Mouse (Mus musculus) liver, embryonic 15.5 days (tissue): Measurements from ENCODE around the gene Prss36. TPM values are rescaled to one million over a fixed set of nuclear protein-coding genes. Genes with fewer than 3 reads are reported as not detected.

Experiments
- ATAC-seq: fragments of 200-750 bp; cut with Nextera tagmentation; 2 replicates; pipeline ENCODE4 v1.8.0; 2017; ENCODE audit warnings: moderate number of reproducible peaks, mild to moderate bottlenecking, moderate library complexity; ENCODE audit not compliant: insufficient read depth
- H3K27ac ChIP-seq: fragments of 300-500 bp; sonication (generic); replicated peaks from 2 replicates; pipeline ENCODE4 v1.5.1; 2015; ENCODE audit warnings: mild to moderate bottlenecking, inconsistent platforms
- H3K27me3 ChIP-seq: fragments of 300-500 bp; sonication (generic); 2 replicates; pipeline ENCODE4 v1.6.1; 2015; ENCODE audit warnings: mild to moderate bottlenecking, inconsistent platforms
- H3K36me3 ChIP-seq: fragments of 300-500 bp; sonication (generic); replicated peaks from 2 replicates; pipeline ENCODE4 v1.6.1; 2015; ENCODE audit warnings: moderate library complexity, mild to moderate bottlenecking, inconsistent platforms
- H3K4me1 ChIP-seq: fragments of 300-500 bp; sonication (generic); replicated peaks from 2 replicates; pipeline ENCODE4 v1.6.1; 2015; ENCODE audit warnings: inconsistent platforms
- H3K4me2 ChIP-seq: fragments of 300-500 bp; sonication (generic); 2 replicates; pipeline ENCODE4 v1.6.1; 2015; ENCODE audit warnings: moderate library complexity, mild to moderate bottlenecking, inconsistent platforms
- H3K4me3 ChIP-seq: fragments of 300-500 bp; sonication (generic); replicated peaks from 2 replicates; pipeline ENCODE4 v1.5.1; 2015; ENCODE audit warnings: mild to moderate bottlenecking, inconsistent platforms
- H3K9ac ChIP-seq: fragments of 300-500 bp; sonication (generic); 2 replicates; pipeline ENCODE4 v1.6.1; 2015; ENCODE audit warnings: moderate library complexity, mild to moderate bottlenecking, inconsistent platforms
- H3K9me3 ChIP-seq: fragments of 300-500 bp; sonication (generic); replicated peaks from 2 replicates; pipeline ENCODE4 v1.6.1; 2016; ENCODE audit warnings: inconsistent platforms
- WGBS: fragments of 180-500 bp; shearing (Covaris S2); methylation state at CpG from one replicate; pipeline ENCODE4 v1.1.7; 2015; ENCODE audit warnings: mixed read lengths; ENCODE audit not compliant: insufficient replicate concordance; 5-methylcytosine and 5-hydroxymethylcytosine counted together
- polyA plus RNA-seq: library from polyadenylated mRNA; unstranded; fragments of >200 nt; fragmentation: Nextera tagmentation; extraction: Ambion mirVana; gene quantifications from 2 replicates; pipeline ENCODE4 v1.2.1, GENCODE M21; 2015

Gene Prss36
- polyA plus RNA-seq: 2.7 and 3.3 TPM in 2 replicates

DNA sequence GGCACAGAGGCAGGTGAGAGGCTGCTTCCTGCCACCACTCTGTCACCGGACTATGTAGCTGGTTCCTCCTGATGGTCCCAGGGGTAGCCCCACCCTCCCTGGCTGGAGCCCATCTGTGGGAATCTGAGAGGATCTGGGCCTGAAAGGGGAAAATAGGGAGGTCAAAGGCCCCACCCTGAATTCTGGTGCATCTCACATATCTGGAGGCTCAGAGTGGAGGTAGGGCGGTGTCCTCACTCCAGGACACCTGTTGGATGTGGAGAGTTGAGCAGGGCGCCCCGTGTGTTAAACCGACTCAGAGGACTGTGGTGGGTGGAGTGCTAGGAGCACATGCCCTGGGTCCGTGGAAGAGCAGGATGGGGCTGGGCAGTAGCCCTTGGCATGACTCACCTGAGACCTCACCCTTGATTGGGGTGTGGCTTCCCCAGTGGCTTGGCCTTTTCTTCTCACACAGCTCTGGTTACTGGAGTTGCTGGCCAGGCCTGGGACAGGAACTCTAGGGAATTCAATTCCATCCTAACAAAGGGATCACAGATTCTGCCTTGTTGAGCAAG lies at the start of gene Prss36:
Gene Prss36, minus strand, starts transcription at position 256 of the 554 bp plus-strand sequence.
- Histone ChIP-seq H3K9ac (no peak within 1 kb of the TSS), H3K4me1 (no peaks in the 10 kb centered on the region; the same call in 1 of the 2 replicates), H3K27me3 (peaks cover 48% of the 10 kb centered on the region), H3K27ac (no peak within 1 kb of the TSS), H3K4me3 (no peak within 1 kb of the TSS), H3K9me3 (no peaks in the 10 kb centered on the region), H3K36me3 (no peaks in the 10 kb centered on the region), H3K4me2 (no peak within 1 kb of the TSS)
- 63% methylated on average over 6 of the region's 6 CpGs for WGBS
- no peak for ATAC-seq

DNA sequence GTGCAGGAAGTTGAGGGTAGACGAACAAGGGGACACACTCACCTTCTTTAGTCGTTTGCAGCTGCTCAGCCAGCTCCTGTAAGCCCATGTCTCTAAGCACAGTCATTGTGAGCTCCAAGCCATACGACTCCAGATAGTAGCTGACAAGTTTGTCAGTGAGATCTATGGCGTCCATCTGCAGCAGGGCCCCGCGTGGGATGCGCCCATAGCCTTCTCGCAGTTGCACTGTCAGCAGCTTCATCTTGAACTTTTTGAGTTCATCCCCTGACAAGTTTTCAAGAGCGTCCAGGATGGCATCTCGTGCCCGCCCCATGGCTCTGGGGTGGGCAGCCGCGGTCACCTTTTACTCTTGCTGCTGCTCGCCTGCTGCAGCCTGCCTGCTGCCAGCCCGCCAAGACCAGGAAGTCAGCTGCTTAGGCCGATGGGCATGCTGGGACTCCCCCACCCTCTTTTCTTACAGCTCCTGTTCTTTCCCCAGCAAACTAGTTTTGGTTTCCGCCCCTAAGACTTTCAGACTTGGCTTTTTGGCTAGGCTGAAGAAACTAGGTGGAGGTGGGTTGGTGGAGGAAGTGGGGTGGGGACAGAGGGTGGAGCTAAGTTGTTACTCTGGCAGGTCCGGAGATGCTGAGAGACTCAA lies 46.9 kb upstream of the Prss36 start, which contains the start of gene Pycard:
Gene Pycard, minus strand, starts transcription at position 527 of the 637 bp plus-strand sequence.
- H3K27ac ChIP-seq: peak within 1 kb of the TSS; percentile 30
- WGBS: 3% methylated on average over 18 of the region's 18 CpGs
- peaks cover 28% of the 10 kb centered on the region for H3K36me3 ChIP-seq

DNA sequence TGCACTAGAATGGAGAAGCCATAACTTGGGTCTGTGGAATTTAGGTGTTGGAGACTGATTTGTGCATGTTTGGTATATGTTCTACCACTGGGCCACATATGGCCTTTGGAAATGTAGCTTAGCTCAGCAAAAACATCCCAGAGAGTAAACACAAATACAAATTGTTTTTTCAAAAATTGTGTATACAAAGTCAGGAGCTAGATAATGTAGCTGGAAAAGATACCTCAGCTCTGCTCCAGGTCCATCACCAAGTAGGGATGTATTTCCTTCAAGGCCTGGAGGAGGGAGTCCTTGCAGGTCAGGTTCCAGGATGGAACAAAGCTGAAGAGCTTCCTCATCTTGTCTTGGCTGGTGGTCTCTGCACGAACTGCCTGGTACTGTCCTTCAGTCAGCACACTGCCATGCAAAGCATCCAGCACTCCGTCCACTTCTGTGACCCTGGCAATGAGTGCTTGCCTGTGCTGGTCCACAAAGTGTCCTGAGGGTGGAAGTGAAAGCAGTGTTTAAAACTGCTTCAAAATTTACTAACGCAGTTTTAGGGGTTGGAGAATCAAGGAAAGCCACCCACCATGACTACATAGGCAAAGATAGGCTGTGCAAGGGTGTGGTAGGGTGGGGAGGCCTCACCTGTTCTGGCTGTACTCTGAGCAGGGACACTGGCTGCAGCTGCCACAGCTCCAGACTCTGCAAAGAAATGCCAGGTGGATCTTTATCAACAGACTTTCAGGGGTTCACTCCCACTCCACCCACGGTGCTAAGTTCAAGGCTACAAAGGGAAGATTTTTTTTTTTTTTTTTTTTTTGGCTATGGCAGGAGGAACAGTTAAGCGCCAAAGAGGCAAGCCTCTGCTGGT lies 46.2 kb upstream of the Prss36 start:
- peak overlapping the region; percentile 74 for H3K4me2 ChIP-seq
- peak; percentile 26 for ATAC-seq
- H3K4me3 ChIP-seq: peak overlapping the region; percentile 51
- H3K27me3 ChIP-seq: no peaks in the 10 kb centered on the region
- no peaks in the 10 kb centered on the region for H3K9me3 ChIP-seq
- peaks cover 35% of the 10 kb centered on the region for H3K36me3 ChIP-seq
- 21% methylated on average over 5 of the region's 5 CpGs for WGBS
- peaks cover 39% of the 10 kb centered on the region for H3K4me1 ChIP-seq
- peak overlapping the region; percentile 39; the same call in 1 of the 2 replicates for H3K9ac ChIP-seq
- H3K27ac ChIP-seq: no peak overlapping the region

More for the DNA sequence above, 46.9 kb upstream of the Prss36 start, which contains the start of gene Pycard:
- Histone ChIP-seq H3K4me3 (peak within 1 kb of the TSS; percentile 51), H3K9me3 (no peaks in the 10 kb centered on the region), H3K27me3 (no peaks in the 10 kb centered on the region), H3K9ac (peak within 1 kb of the TSS; percentile 39), H3K4me1 (peaks cover 39% of the 10 kb centered on the region), H3K4me2 (peak within 1 kb of the TSS; percentile 74)
- peak; percentile 58; the same call in 1 of the 2 replicates for ATAC-seq

DNA sequence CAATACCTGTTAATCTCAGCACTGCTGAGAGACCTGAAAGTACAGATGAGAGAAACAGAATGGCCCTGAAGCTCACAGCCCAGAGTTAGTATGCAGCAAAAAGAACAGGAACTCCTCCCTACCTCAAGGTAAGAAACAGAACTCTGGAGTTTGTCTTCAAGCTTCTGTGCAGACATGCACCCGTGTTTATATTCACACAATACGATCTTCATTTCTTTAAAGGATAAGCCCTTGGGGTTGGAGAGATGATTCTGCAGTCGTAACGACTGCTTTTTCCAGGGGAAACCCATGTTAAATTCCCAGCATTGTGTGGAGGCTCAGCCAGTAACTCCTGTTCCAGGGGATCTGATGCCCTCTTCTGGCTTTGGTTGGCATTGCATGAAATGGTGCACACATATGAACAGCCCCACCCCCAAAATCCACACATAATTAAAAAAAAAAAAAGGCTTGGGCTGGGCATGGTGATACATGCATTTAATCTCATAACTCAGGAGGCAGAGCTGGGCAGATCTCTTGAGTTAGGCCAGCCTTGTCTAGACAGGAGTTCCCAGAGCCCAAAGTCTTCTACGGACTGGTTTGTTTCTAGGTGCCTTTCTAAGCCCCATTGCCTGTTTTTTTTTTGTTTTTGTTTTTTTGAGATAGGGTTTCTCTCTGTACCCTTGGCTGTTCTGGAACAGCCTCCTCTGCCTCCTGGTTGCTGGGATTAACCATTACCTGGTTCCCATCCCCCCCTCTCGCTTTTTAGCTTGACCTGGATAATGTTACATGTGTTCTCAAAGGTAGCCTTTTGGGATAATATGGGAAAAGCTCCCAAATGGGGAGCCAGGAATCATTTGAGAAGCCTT lies 45.3 kb upstream of the Prss36 start:
- peak overlapping the region; percentile 14; the same call in 1 of the 2 replicates for H3K27ac ChIP-seq
- H3K4me2 ChIP-seq: peak overlapping the region; percentile 74
- H3K9ac ChIP-seq: no peak overlapping the region
- peak; percentile 51; the same call in 1 of the 2 replicates for ATAC-seq
- H3K36me3 ChIP-seq: peaks cover 44% of the 10 kb centered on the region
- WGBS: 43% methylated on average over 6 of the region's 6 CpGs
- H3K4me3 ChIP-seq: no peak overlapping the region
- H3K9me3 ChIP-seq: no peaks in the 10 kb centered on the region
- H3K27me3 ChIP-seq: no peaks in the 10 kb centered on the region
- peaks cover 39% of the 10 kb centered on the region for H3K4me1 ChIP-seq

DNA sequence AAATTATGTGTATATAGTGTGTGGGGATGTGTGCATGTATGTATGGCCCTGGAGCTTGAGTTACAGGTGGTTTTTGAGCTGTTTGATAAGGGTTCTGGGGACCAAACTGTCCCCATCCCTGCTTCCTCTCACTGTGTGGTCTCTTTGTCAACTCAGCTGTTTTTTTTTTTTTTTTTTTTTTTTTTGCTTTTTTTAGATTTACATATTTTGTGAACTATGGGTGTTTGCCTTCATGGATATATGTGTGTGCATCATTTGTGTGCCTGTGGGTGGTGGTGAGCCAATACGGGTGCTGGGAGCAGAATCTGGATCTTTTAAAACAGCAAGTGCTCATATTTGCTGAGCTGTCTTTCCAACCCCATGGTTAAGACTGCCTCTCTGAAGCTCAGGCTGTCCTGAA lies 42.4 kb upstream of the Prss36 start:
- Histone ChIP-seq H3K9me3 (no peaks in the 10 kb centered on the region), H3K27ac (no peak overlapping the region), H3K9ac (no peak overlapping the region), H3K4me2 (no peak overlapping the region), H3K27me3 (no peaks in the 10 kb centered on the region), H3K4me3 (no peak overlapping the region), H3K36me3 (peaks cover 73% of the 10 kb centered on the region), H3K4me1 (peaks cover 35% of the 10 kb centered on the region)
- 82% methylated on average over 1 of the region's 1 CpGs for WGBS
- ATAC-seq: no peak

DNA sequence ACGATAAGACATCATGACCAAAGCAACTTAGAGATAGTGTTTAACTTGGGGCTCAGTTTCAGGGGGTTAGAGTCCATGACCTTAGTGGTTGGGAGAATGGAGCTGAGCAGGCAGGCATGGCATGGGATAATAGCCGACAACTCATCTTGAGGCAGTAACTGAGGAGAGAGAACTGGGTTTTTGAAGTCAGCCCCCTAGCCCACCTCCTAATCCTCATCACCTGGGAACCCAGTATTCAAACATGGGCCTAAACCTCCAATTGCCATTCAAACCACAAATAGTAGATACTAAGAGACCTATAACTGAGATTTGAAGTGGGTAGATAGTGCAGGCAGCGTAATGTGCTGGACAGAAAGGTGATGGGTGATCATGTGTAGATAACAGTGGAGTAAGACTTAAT lies 34.1 kb upstream of the Prss36 start:
- Histone ChIP-seq H3K27ac (no peak overlapping the region), H3K4me1 (no peaks in the 10 kb centered on the region), H3K9me3 (no peaks in the 10 kb centered on the region), H3K27me3 (no peaks in the 10 kb centered on the region), H3K4me3 (no peak overlapping the region), H3K4me2 (no peak overlapping the region), H3K9ac (no peak overlapping the region), H3K36me3 (peaks cover 99% of the 10 kb centered on the region)
- 77% methylated on average over 3 of the region's 3 CpGs for WGBS
- no peak for ATAC-seq

DNA sequence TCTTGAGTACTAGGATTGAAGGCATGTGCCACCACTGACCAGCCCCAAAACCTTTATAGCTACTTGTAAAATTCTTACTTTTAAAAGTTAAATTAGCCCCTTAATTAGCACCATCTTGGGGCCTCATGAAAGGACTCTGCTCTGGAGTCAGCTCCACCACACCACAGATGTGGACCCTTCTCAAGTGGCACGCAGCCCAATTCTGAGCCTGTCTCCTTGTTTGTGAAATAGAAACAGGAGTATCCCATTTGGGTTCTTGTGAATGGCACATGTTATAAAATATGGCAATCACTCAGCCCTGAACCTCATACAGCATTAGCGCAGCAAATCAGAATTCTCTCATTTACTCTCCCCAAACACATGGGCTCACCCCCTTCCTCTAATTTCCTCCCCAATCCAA lies 32.3 kb upstream of the Prss36 start:
- 100% methylated on average over 2 of the region's 2 CpGs for WGBS
- no peak overlapping the region for H3K9ac ChIP-seq
- peaks cover 99% of the 10 kb centered on the region for H3K36me3 ChIP-seq
- H3K4me1 ChIP-seq: 0 out of 2 replicates have a peak, but pooled peaks cover 5% of the 10 kb centered on the region
- no peaks in the 10 kb centered on the region for H3K27me3 ChIP-seq
- no peak overlapping the region for H3K27ac ChIP-seq
- H3K4me2 ChIP-seq: no peak overlapping the region
- H3K9me3 ChIP-seq: no peaks in the 10 kb centered on the region
- ATAC-seq: no peak
- H3K4me3 ChIP-seq: no peak overlapping the region

DNA sequence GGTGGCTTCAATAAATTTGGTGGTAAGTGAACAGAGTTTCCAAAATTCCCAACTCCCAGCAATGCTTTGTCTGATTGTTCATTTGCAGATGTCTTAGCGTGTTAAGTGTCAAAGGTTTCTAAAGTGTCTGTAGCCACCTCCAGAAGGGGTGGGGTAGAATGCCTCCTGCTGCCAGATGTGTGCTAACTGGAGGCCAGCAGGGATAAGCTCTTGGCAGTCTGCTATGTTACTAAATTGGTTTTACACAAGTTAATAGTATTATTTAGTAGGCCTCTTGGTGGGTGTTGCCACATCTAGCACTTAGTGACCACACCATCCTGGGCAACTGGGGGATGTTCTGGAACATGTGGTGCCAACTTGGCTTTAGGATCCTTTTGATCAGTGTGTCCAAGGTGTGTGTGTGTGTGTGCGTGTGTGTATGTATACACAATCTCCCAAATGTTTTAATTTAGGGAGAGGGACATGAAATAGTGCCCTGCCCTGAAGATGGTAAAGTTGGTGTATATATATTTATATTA lies 27.9 kb upstream of the Prss36 start:
- no peak for ATAC-seq
- H3K4me2 ChIP-seq: no peak overlapping the region
- H3K9me3 ChIP-seq: no peaks in the 10 kb centered on the region
- no peaks in the 10 kb centered on the region for H3K27me3 ChIP-seq
- WGBS: 81% methylated on average over 2 of the region's 2 CpGs
- no peak overlapping the region for H3K9ac ChIP-seq
- no peak overlapping the region for H3K4me3 ChIP-seq
- H3K4me1 ChIP-seq: peaks cover 32% of the 10 kb centered on the region
- H3K36me3 ChIP-seq: peaks cover 98% of the 10 kb centered on the region
- H3K27ac ChIP-seq: no peak overlapping the region

DNA sequence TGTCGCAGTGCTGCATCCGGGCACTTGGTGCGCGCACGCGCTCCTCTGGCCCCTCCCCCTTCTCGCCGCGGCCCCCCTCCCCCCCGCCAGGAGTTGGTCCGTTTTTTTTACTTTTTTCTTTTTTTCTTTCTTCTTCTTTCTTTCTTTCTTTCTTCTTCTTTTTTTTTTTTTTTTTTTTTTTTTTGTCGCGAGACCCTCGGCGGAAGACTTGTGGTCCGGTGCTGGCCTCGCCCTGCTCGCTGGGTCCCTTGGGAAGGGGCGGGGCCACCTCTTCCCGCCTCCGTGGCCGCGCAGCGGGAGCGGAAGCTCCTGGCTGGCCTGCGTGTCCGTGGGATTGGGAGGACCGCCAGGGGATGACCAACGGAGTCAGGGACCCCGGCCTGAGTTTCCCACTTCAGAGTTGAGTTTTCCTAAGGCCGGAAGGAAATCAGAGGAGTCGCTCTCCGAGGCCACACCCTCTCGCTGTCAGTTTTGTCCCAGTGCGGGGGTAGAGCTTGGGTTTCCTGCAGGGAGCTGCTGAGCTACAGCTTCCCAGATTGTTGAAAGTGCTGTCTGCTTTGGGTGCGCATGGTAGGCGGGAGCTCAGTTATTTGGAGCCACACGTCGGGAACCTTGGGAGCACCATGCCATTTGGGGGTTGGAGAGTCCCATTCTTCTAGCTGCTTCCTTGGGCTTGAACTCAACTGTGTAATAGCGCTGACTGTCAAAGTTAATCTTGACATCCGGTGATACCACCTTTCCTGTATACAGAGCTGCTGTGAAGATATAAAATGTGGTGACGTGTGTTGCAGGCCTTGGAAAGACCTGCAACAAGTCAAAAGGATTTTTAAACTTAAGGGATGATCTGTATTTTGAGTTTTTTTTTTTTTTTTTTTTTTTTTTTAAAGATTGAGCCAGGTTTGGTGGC lies 21.6 kb upstream of the Prss36 start:
- peak; percentile 35 for ATAC-seq
- WGBS: under 1% methylated on average over 42 of the region's 42 CpGs

More for the DNA sequence above, 21.6 kb upstream of the Prss36 start:
- Histone ChIP-seq H3K9ac (peak overlapping the region; percentile 95), H3K36me3 (peaks cover 46% of the 10 kb centered on the region), H3K9me3 (no peaks in the 10 kb centered on the region), H3K4me1 (peaks cover 52% of the 10 kb centered on the region), H3K27me3 (no peaks in the 10 kb centered on the region), H3K4me2 (peak overlapping the region; percentile 90), H3K4me3 (peak overlapping the region; percentile 98), H3K27ac (peak overlapping the region; percentile 95)
